Mouse (Mus musculus) lung, postnatal 0 days (tissue): Measurements from ENCODE around the gene Sypl. TPM values are rescaled to one million over a fixed set of nuclear protein-coding genes. Genes with fewer than 3 reads are reported as not detected.

ENCODE experiments used
- ATAC-seq: fragments of 200-750 bp; cut with Nextera tagmentation; 2 replicates; pipeline ENCODE4 v1.8.0; 2017; ENCODE audit warnings: moderate library complexity
- DNase-seq: peaks from one replicate; pipeline ENCODE4 v3.0.0-alpha.2; 2016; ENCODE audit warnings: low spot score
- H3K27ac ChIP-seq: fragments of 300-500 bp; sonication (generic); 2 replicates; pipeline ENCODE4 v1.5.1; 2014; ENCODE audit warnings: antibody characterized with exemption, mild to moderate bottlenecking, low read length, mixed read lengths
- H3K27me3 ChIP-seq: fragments of 300-500 bp; sonication (generic); replicated peaks from 2 replicates; pipeline ENCODE4 v1.6.1; 2014; ENCODE audit warnings: low read length, mixed read lengths; ENCODE audit not compliant: insufficient read depth
- H3K36me3 ChIP-seq: fragments of 300-500 bp; sonication (generic); 2 replicates; pipeline ENCODE4 v1.6.1; 2014; ENCODE audit warnings: low read length, mixed read lengths; ENCODE audit not compliant: insufficient read depth
- H3K4me1 ChIP-seq: fragments of 300-500 bp; sonication (generic); 2 replicates; pipeline ENCODE4 v1.6.1; 2014; ENCODE audit warnings: antibody characterized with exemption, low read depth, low read length, mixed read lengths; ENCODE audit not compliant: insufficient read depth
- H3K4me2 ChIP-seq: fragments of 300-500 bp; sonication (generic); replicated peaks from 2 replicates; pipeline ENCODE4 v1.6.1; 2014; ENCODE audit warnings: low read depth, mild to moderate bottlenecking, low read length, moderate library complexity, mixed read lengths
- H3K4me3 ChIP-seq: fragments of 300-500 bp; sonication (generic); 2 replicates; pipeline ENCODE4 v1.5.1; 2014; ENCODE audit warnings: low read depth, low read length
- H3K9ac ChIP-seq: fragments of 300-500 bp; sonication (generic); replicated peaks from 2 replicates; pipeline ENCODE4 v1.6.1; 2014; ENCODE audit warnings: low read depth, mild to moderate bottlenecking
- H3K9me3 ChIP-seq: fragments of 300-500 bp; sonication (generic); 2 replicates; pipeline ENCODE4 v1.6.1; 2016; ENCODE audit warnings: low read length, mixed read lengths
- CTCF ChIP-seq: IDR thresholded peaks from 2 replicates; pipeline ENCODE4 v1.5.1; 2016; ENCODE audit warnings: antibody characterized with exemption, mild to moderate bottlenecking
- EP300 ChIP-seq: IDR thresholded peaks from 2 replicates; pipeline ENCODE4 v1.6.1; 2016; ENCODE audit warnings: antibody characterized with exemption, mild to moderate bottlenecking, control low read depth
- WGBS: fragments of 180-500 bp; shearing (Covaris S2); extraction: QIAGEN DNeasy Blood & Tissue Kit; methylation state at CpG from one replicate; pipeline ENCODE4 v1.1.7; 2014; 5-methylcytosine and 5-hydroxymethylcytosine counted together
- polyA plus RNA-seq: library from polyadenylated mRNA; unstranded; fragments of >200 nt; fragmentation: Nextera tagmentation; extraction: Ambion mirVana; gene quantifications from 2 replicates; pipeline ENCODE4 v1.2.1, GENCODE M21; 2015

Sypl gene
- polyA plus RNA-seq, 1 experiment from 2014 or later, result 237 TPM

DNA sequence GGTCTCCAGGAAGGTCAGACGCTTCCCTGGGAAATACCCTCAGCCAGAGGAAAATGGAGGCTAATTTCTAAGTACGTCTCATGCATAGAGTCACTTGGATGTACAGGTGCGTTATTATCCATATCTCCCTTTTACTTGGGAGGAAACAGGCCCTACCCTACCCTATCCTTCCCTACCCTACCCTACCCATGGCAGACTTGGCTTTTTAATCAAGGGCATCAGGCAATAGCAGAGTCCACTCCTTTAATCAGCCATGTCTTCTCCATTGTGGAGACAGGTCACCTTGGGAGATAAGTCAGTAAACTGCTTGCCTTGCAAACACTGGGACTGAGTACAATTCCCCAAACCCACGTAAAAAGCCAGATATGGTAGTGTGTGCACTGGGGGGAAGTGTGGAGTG is 68.1 kb downstream of the Sypl start:
- 84% methylated on average over 4 of the region's 4 CpGs for WGBS

GRCm38 (mm10) chr12:33024524-33024923 is 70.8 kb downstream of the Sypl start:
- no peaks in the 10 kb centered on the region for H3K27me3 ChIP-seq
- no peak overlapping the region for H3K9ac ChIP-seq
- TF ChIP-seq EP300 (no peak), CTCF (no peak)
- 47% methylated on average over 6 of the region's 6 CpGs for WGBS
- no peak overlapping the region for H3K4me2 ChIP-seq
- ATAC-seq, result no peak
- DNase-seq, result no peak
- H3K36me3 ChIP-seq, result no peaks in the 10 kb centered on the region
- no peak overlapping the region for H3K27ac ChIP-seq
- H3K9me3 ChIP-seq, result no peaks in the 10 kb centered on the region
- H3K4me3 ChIP-seq, result no peak overlapping the region
- peaks cover 8% of the 10 kb centered on the region for H3K4me1 ChIP-seq

More for the DNA sequence above, 68.1 kb downstream of the Sypl start:
- Histone ChIP-seq H3K4me3 (no peak overlapping the region), H3K9me3 (no peaks in the 10 kb centered on the region), H3K9ac (no peak overlapping the region), H3K4me2 (no peak overlapping the region), H3K4me1 (peaks cover 4% of the 10 kb centered on the region; the same call in 1 of the 2 replicates), H3K36me3 (no peaks in the 10 kb centered on the region), H3K27ac (no peak overlapping the region), H3K27me3 (no peaks in the 10 kb centered on the region)
- ATAC-seq, result no peak
- TF ChIP-seq EP300 (no peak), CTCF (no peak)
- DNase-seq, result no peak

- ATAC-seq, result peak; percentile 70
- 1% methylated on average over 10 of the region's 10 CpGs for WGBS
- TF ChIP-seq EP300, result no peak
- TF ChIP-seq CTCF, result peak; percentile 98
- Histone ChIP-seq H3K4me2 (no peak overlapping the region), H3K9me3 (no peaks in the 10 kb centered on the region), H3K4me1 (peaks cover 4% of the 10 kb centered on the region; the same call in 1 of the 2 replicates), H3K4me3 (no peak overlapping the region), H3K9ac (no peak overlapping the region), H3K27me3 (no peaks in the 10 kb centered on the region), H3K27ac (no peak overlapping the region), H3K36me3 (no peaks in the 10 kb centered on the region)
- peak; percentile 92 for DNase-seq
These were observed 73.4 kb downstream of the Sypl start for GRCm38 (mm10) chr12:33027093-33027492.

- Histone ChIP-seq H3K9me3 (no peaks in the 10 kb centered on the region), H3K4me3 (no peak overlapping the region), H3K4me2 (no peak overlapping the region), H3K27ac (no peak overlapping the region), H3K36me3 (no peaks in the 10 kb centered on the region), H3K9ac (no peak overlapping the region), H3K27me3 (no peaks in the 10 kb centered on the region), H3K4me1 (peaks cover 4% of the 10 kb centered on the region; the same call in 1 of the 2 replicates)
- ATAC-seq, result no peak
- no peak for DNase-seq
- TF ChIP-seq EP300, result no peak
- peak; percentile 40 for TF ChIP-seq CTCF
- 52% methylated on average over 10 of the region's 10 CpGs for WGBS
These were observed 74.5 kb downstream of the Sypl start for GRCm38 (mm10) chr12:33028109-33028691.

- TF ChIP-seq EP300 (no peak), CTCF (no peak)
- H3K4me1 ChIP-seq, result peaks cover 4% of the 10 kb centered on the region; the same call in 1 of the 2 replicates
- H3K27ac ChIP-seq, result no peak overlapping the region
- no peak overlapping the region for H3K9ac ChIP-seq
- ATAC-seq (no peak), DNase-seq (no peak)
- no peak overlapping the region for H3K4me2 ChIP-seq
- no peak overlapping the region for H3K4me3 ChIP-seq
- H3K27me3 ChIP-seq, result no peaks in the 10 kb centered on the region
- 58% methylated on average over 13 of the region's 13 CpGs for WGBS
- H3K9me3 ChIP-seq, result no peaks in the 10 kb centered on the region
- H3K36me3 ChIP-seq, result no peaks in the 10 kb centered on the region
These were observed 75.0 kb downstream of the Sypl start for GRCm38 (mm10) chr12:33028708-33029107.

Other genes starting within 250 kb of the Sypl start
- 18.7 and 19.2 TPM in 2 replicates for gene Nampt, start 134.3 kb upstream of the Sypl start, polyA plus RNA-seq
- gene Cdhr3, start 139.0 kb downstream of the Sypl start, polyA plus RNA-seq, result 5.6 and 6.5 TPM in 2 replicates
- 9.6 and 10.2 TPM in 2 replicates for gene Atxn7l1, start 193.8 kb downstream of the Sypl start, polyA plus RNA-seq